Mouse (Mus musculus) neutrophil, adult 5-6 weeks (primary cell): ENCODE data around the gene Adam19. TPM values are rescaled to one million over a fixed set of nuclear protein-coding genes. Genes with fewer than 3 reads are reported as not detected.
A peak's percentile ranks its signal among the peaks of the same experiment; 100 is the strongest.
"Not testable (repeated sequence)": the region's sequence is repeated elsewhere in the genome, so short reads cannot be mapped to it uniquely, and the experiment has no call there.

Experiments used
- ATAC-seq: fragments of 151-379, 151-347 bp; 2 replicates; pipeline ENCODE4 v1.8.0; 2017; ENCODE audit warnings: mild to moderate bottlenecking, moderate TSS enrichment; ENCODE audit not compliant: insufficient number of reproducible peaks, poor library complexity, low FRiP score, severe bottlenecking; ENCODE audit errors: extremely low read depth
- total RNA-seq: library from RNA; stranded (forward); fragments of 200-1000 nt; gene quantifications from 2 replicates; pipeline ENCODE4 v1.2.3, GENCODE M21; 2017

The Adam19 gene
- total RNA-seq, 1 experiment from 2014 or later = 114 TPM

GRCm38 (mm10) chr11:46052105-46052659 is 3.6 kb upstream of the Adam19 start, which contains the start of gene Gm12166:
TSS of gene Gm12166 (minus strand) at chr11:46052321.
- ATAC-seq = peak; percentile 63; the same call in 1 of the 2 replicates

GRCm38 (mm10) chr11:46053457-46053856 is 2.3 kb upstream of the Adam19 start:
- ATAC-seq = not testable (repeated sequence)

GRCm38 (mm10) chr11:46054311-46054710 is 1.5 kb upstream of the Adam19 start:
- no peak for ATAC-seq

GRCm38 (mm10) chr11:46054911-46055895 is 589 bp upstream of the Adam19 start:
- ATAC-seq = no peak

- no peak for ATAC-seq
Measured at GRCm38 (mm10) chr11:46056770-46057411, 1.1 kb downstream of the Adam19 start.

- no peak for ATAC-seq
Measured at GRCm38 (mm10) chr11:46058011-46058410, 2.2 kb downstream of the Adam19 start.

GRCm38 (mm10) chr11:46058916-46059315 is 3.1 kb downstream of the Adam19 start:
- no peak for ATAC-seq

GRCm38 (mm10) chr11:46059887-46060650 is 4.3 kb downstream of the Adam19 start:
- no peak for ATAC-seq

GRCm38 (mm10) chr11:46060651-46061020 is 4.8 kb downstream of the Adam19 start:
- ATAC-seq = no peak

GRCm38 (mm10) chr11:46061776-46062445 is 6.1 kb downstream of the Adam19 start:
- ATAC-seq = peak; percentile 42; the same call in 1 of the 2 replicates

GRCm38 (mm10) chr11:46062569-46062968 is 6.8 kb downstream of the Adam19 start:
- no peak for ATAC-seq

GRCm38 (mm10) chr11:46062993-46063731 is 7.4 kb downstream of the Adam19 start:
- peak; percentile 59; the same call in 1 of the 2 replicates for ATAC-seq

- no peak for ATAC-seq
Measured at GRCm38 (mm10) chr11:46064767-46065166, 9.0 kb downstream of the Adam19 start.

- no peak for ATAC-seq
Measured at GRCm38 (mm10) chr11:46065201-46066011, 9.6 kb downstream of the Adam19 start.

GRCm38 (mm10) chr11:46067371-46068060 is 11.7 kb downstream of the Adam19 start:
- no peak for ATAC-seq

GRCm38 (mm10) chr11:46068756-46069407 is 13.1 kb downstream of the Adam19 start:
- ATAC-seq = no peak
